27 mouse cellular contexts compared by ENCODE assay signal in the genomic region with DNA sequence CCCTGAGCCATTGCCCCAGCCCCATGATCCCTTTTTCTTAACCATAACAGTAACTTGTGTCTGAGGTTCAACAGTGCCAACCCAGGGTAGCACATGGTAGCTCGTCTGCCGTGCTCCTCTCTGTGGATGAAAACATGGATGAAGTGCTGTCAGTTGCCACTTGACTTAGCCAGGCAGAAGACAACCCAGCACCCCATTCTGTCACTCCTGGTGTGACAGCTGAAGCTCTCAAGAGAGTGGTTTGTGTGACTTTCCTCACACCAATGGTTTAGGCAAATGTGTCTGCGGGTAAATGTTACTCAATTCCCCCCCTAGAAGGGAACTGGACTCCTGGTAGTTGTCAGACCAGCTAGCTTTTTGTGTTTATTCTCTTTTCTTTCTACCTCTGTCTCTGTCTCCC. TPM values are rescaled to one million over a fixed set of nuclear protein-coding genes. Genes with fewer than 3 reads are reported as not detected.
DNase-seq lines count a peak whose midpoint lies in the region; ATAC-seq and TF ChIP-seq lines count a peak whose summit lies in the region.
"Had no signal": no experiment of that assay in that cellular context is flagged by ENCODE, and none has a peak within 500 bp of the region (broad histone marks: within the 10 kb centered on the region; RNA-seq: fewer than 3 reads in every experiment).

No protein-coding gene starts in this region.

- intact Hi-C loops in heart, postnatal 10 days (cut with DNase I) = no loop called here

- ATAC-seq in liver, embryonic 11.5 days (replicated peaks; ENCODE audit: low FRiP score) = no peak
- no peak for ATAC-seq in liver, embryonic 16.5 days (ENCODE audit: low read depth)
- ATAC-seq: forebrain, embryonic 13.5 days; hindbrain, postnatal 0 days; intestine, postnatal 0 days had no signal

- TF ChIP-seq POLR2A in MEL (IDR thresholded peaks at IDR 0.05; ENCODE audit: control insufficient read depth in 1 of 2, insufficient read depth in 1 of 2, low read depth in 1 of 2, low read length in 2 of 2, poor library complexity in 1 of 2) = no peak

- H3K79me2 ChIP-seq in MEL (ENCODE audit: control insufficient read depth, insufficient read depth, low read length, poor library complexity) = no peaks in the 10 kb centered on the region

- no peaks in the 10 kb centered on the region for H3K27me3 ChIP-seq in liver, embryonic 11.5 days (replicated peaks; ENCODE audit: control insufficient read depth, insufficient read depth, low read length)
- no peaks in the 10 kb centered on the region for H3K27me3 ChIP-seq in MEL (ENCODE audit: control insufficient read depth in 1 of 2, insufficient read depth in 2 of 2, low read length in 2 of 2)
- no peaks in the 10 kb centered on the region for H3K27me3 ChIP-seq in liver, embryonic 16.5 days (ENCODE audit: control insufficient read depth, insufficient read depth, low read depth, low read length)
- H3K27me3 ChIP-seq: embryonic facial prominence, embryonic 12.5 days; kidney, embryonic 15.5 days; lung, embryonic 15.5 days had no signal

- no peak for TF ChIP-seq RAD21 in MEL (IDR thresholded peaks at IDR 0.05; ENCODE audit: low read depth, low read length)

- TF ChIP-seq CTCF in MEL (IDR thresholded peaks at IDR 0.05 in 2 of 3, conservative IDR thresholded peaks at IDR 0.05 in 1 of 3; ENCODE audit: control insufficient read depth in 1 of 3, insufficient read depth in 1 of 3, low read depth in 2 of 3, low read length in 3 of 3, poor library complexity in 1 of 3, severe bottlenecking in 1 of 3) = no peak

- H3K4me1 ChIP-seq in liver, embryonic 11.5 days (replicated peaks; ENCODE audit: control insufficient read depth, insufficient read depth, low read length) = peaks cover 19% of the 10 kb centered on the region
- H3K4me1 ChIP-seq in MEL (ENCODE audit: control insufficient read depth in 1 of 2, insufficient read depth in 2 of 2, low read length in 2 of 2) = peaks cover 25 to 49% of the 10 kb centered on the region in 2 experiments
- H3K4me1 ChIP-seq in liver, embryonic 16.5 days (ENCODE audit: control insufficient read depth, low read depth, low read length) = peaks cover 57% of the 10 kb centered on the region
- H3K4me1 ChIP-seq: embryonic facial prominence, embryonic 12.5 days had no signal

- 0 out of 2 replicates have a peak overlapping the region, but pooled peaks have one; percentile 28 for H3K27ac ChIP-seq in liver, embryonic 11.5 days (ENCODE audit: low read depth, low read length)
- peak overlapping the region; percentile 41 for H3K27ac ChIP-seq in MEL (ENCODE audit: control insufficient read depth, low read depth, low read length)
- peak overlapping the region; percentile 69 for H3K27ac ChIP-seq in liver, embryonic 16.5 days (ENCODE audit: low read length)
- H3K27ac ChIP-seq: embryonic facial prominence, embryonic 12.5 days; forebrain, embryonic 13.5 days; heart, adult 2 months; hindbrain, postnatal 0 days; kidney, embryonic 15.5 days; limb, embryonic 12.5 days; lung, embryonic 15.5 days had no signal

- DNase-seq in liver, embryonic 11.5 days (ENCODE audit: low spot score) = no peak
- no peak for DNase-seq in liver
- DNase-seq in MEL (ENCODE audit: low read depth, low spot score) = no peak
- peak; percentile 83 to 85 for DNase-seq in spleen, postnatal 36 days (ENCODE audit: low spot score in 2 of 2)
- no peak for DNase-seq in right cerebral cortex, adult 2 months (ENCODE audit: low spot score in 2 of 2)
- no peak for DNase-seq in heart, postnatal 10 days
- no peak for DNase-seq in left cerebral cortex, adult 18-20 months (ENCODE audit: low spot score in 2 of 2)
- DNase-seq: adrenal gland, adult 2 months; cerebellum, adult 9-11 months; gastrocnemius, postnatal 10 days; kidney, postnatal 4 days; midbrain, embryonic 14.5 days; right cerebral cortex, postnatal 4 days; thymus, postnatal 14 days had no signal

- no peaks in the 10 kb centered on the region for H3K9me3 ChIP-seq in liver, embryonic 11.5 days (ENCODE audit: control insufficient read depth, low read length)
- H3K9me3 ChIP-seq in MEL (replicated peaks; ENCODE audit: insufficient read depth, low read length) = no peaks in the 10 kb centered on the region
- no peaks in the 10 kb centered on the region for H3K9me3 ChIP-seq in liver, embryonic 16.5 days (replicated peaks; ENCODE audit: control insufficient read depth, low read length)
- H3K9me3 ChIP-seq: embryonic facial prominence, embryonic 12.5 days; forebrain, embryonic 13.5 days; kidney, embryonic 15.5 days; lung, embryonic 15.5 days had no signal

- WGBS in liver, embryonic 11.5 days = 74% methylated on average over 3 of the region's 3 CpGs
- 64% methylated on average over 3 of the region's 3 CpGs for WGBS in liver, embryonic 16.5 days (ENCODE audit: insufficient replicate concordance)

- no peak for TF ChIP-seq EP300 in MEL (IDR thresholded peaks at IDR 0.05; ENCODE audit: low read depth in 1 of 2, low read length in 2 of 2)

- H3K4me2 ChIP-seq in liver, embryonic 11.5 days = no peak overlapping the region
- H3K4me2 ChIP-seq in liver, embryonic 16.5 days (ENCODE audit: low read depth, low read length) = peak overlapping the region; percentile 25; the same call in 1 of the 2 replicates
- H3K4me2 ChIP-seq: embryonic facial prominence, embryonic 12.5 days; forebrain, embryonic 13.5 days; kidney, embryonic 15.5 days; limb, embryonic 12.5 days; lung, embryonic 15.5 days had no signal

- H3K36me3 ChIP-seq in liver, embryonic 11.5 days (ENCODE audit: control insufficient read depth, insufficient read depth, low read length) = no peaks in the 10 kb centered on the region; the same call in 1 of the 2 replicates
- peaks cover 0 to 29% of the 10 kb centered on the region in 2 experiments; a peak in 2 of 4 replicates for H3K36me3 ChIP-seq in MEL (ENCODE audit: control insufficient read depth in 1 of 2, insufficient read depth in 2 of 2, low read length in 2 of 2)
- H3K36me3 ChIP-seq in liver, embryonic 16.5 days (ENCODE audit: control insufficient read depth, insufficient read depth) = peaks cover 16% of the 10 kb centered on the region
- H3K36me3 ChIP-seq: embryonic facial prominence, embryonic 12.5 days; kidney, embryonic 15.5 days; limb, embryonic 12.5 days; lung, embryonic 15.5 days had no signal

- no peak overlapping the region for H3K4me3 ChIP-seq in liver, embryonic 11.5 days (ENCODE audit: low read depth, low read length)
- no peak overlapping the region for H3K4me3 ChIP-seq in MEL (ENCODE audit: control insufficient read depth in 1 of 2, insufficient read depth in 1 of 2, low read depth in 2 of 2, low read length in 2 of 2)
- no peak overlapping the region for H3K4me3 ChIP-seq in liver, embryonic 16.5 days (ENCODE audit: low read depth, low read length)
- H3K4me3 ChIP-seq: embryonic facial prominence, embryonic 12.5 days; erythroblast, embryonic 14.5 days; forebrain, embryonic 13.5 days; heart, adult 2 months; kidney, embryonic 15.5 days; limb, embryonic 12.5 days; lung, embryonic 15.5 days; megakaryocyte, embryonic 14.5 days; myocyte had no signal

- no peak overlapping the region for H3K9ac ChIP-seq in liver, embryonic 11.5 days (ENCODE audit: low read depth, low read length)
- no peak overlapping the region for H3K9ac ChIP-seq in MEL (ENCODE audit: control insufficient read depth, low read depth, low read length, poor library complexity, severe bottlenecking)
- peak overlapping the region; percentile 13; the same call in 1 of the 2 replicates for H3K9ac ChIP-seq in liver, embryonic 16.5 days (ENCODE audit: low read depth, low read length)
- H3K9ac ChIP-seq: embryonic facial prominence, embryonic 12.5 days; forebrain, embryonic 13.5 days; kidney, embryonic 15.5 days; limb, embryonic 12.5 days; lung, embryonic 15.5 days had no signal

RNA-seq across cellular contexts. Expression of gene Elof1, which starts 5.0 kb away (rescaled TPM):
- polyA plus RNA-seq in liver, embryonic 11.5 days (2014; fragmentation: Nextera tagmentation; extraction: Ambion mirVana) = 159 and 169 TPM in 2 replicates
- 390 and 421 TPM in 2 replicates for total RNA-seq in MEL (2012; rRNA removed)
- 100 to 1,000 TPM in 1 of 2 experiments, not detected in 1; 505 TPM for polyA plus RNA-seq in MEL (2012; ENCODE audit: insufficient read depth in 1 of 2, insufficient read length in 2 of 2, low read depth in 1 of 2, low replicate concordance in 2 of 2, missing spikeins in 1 of 2)
- 77.8 and 78.7 TPM in 2 replicates for polyA plus RNA-seq in liver, embryonic 16.5 days (2015; fragmentation: Nextera tagmentation; extraction: Ambion mirVana)
- total RNA-seq in heart, postnatal 10 days (2021) = 10 to 100 TPM; 43.5 to 44.0 TPM
- total RNA-seq in left cerebral cortex, adult 18-20 months (2021) = 10 to 100 TPM; 64.7 to 65.0 TPM

RNA-seq across cellular contexts. Expression of gene Acp5, which starts 13.5 kb away (rescaled TPM):
- 156 and 162 TPM in 2 replicates for polyA plus RNA-seq in liver, embryonic 11.5 days (2014; fragmentation: Nextera tagmentation; extraction: Ambion mirVana)
- total RNA-seq in MEL (2012; rRNA removed) = 5.8 and 15.6 TPM in 2 replicates
- 10 to 100 TPM in 1 of 2 experiments, not detected in 1; 17.4 TPM for polyA plus RNA-seq in MEL (2012; ENCODE audit: insufficient read depth in 1 of 2, insufficient read length in 2 of 2, low read depth in 1 of 2, low replicate concordance in 2 of 2, missing spikeins in 1 of 2)
- polyA plus RNA-seq in liver, embryonic 16.5 days (2015; fragmentation: Nextera tagmentation; extraction: Ambion mirVana) = 228 and 240 TPM in 2 replicates
- total RNA-seq in heart, postnatal 10 days (2021) = 1 to 10 TPM; 1.8 to 2.8 TPM
- total RNA-seq in left cerebral cortex, adult 18-20 months (2021) = under 1 TPM; 0.59 to 0.63 TPM

RNA-seq across cellular contexts. Expression of gene Cnn1, which starts 23.0 kb away (rescaled TPM):
- 3.6 and 6.2 TPM in 2 replicates for polyA plus RNA-seq in liver, embryonic 11.5 days (2014; fragmentation: Nextera tagmentation; extraction: Ambion mirVana)
- total RNA-seq in MEL (2012; rRNA removed) = 0.10 and 0.19 TPM in 2 replicates
- under 1 TPM in 1 of 2 experiments, not detected in 1; 0.06 TPM for polyA plus RNA-seq in MEL (2012; ENCODE audit: insufficient read depth in 1 of 2, insufficient read length in 2 of 2, low read depth in 1 of 2, low replicate concordance in 2 of 2, missing spikeins in 1 of 2)
- 0.22 and 1.8 TPM in 2 replicates for polyA plus RNA-seq in liver, embryonic 16.5 days (2015; fragmentation: Nextera tagmentation; extraction: Ambion mirVana)
- total RNA-seq in heart, postnatal 10 days (2021) = 1 to 10 TPM; 8.2 to 9.7 TPM
- under 1 TPM; 0.56 to 0.87 TPM for total RNA-seq in left cerebral cortex, adult 18-20 months (2021)
- total RNA-seq: hematopoietic stem cell, adult 5-6 weeks had no signal
- polyA plus RNA-seq: erythroblast, embryonic 14.5 days had no signal

RNA-seq across cellular contexts. Expression of gene Pigyl, which starts 34.6 kb away (rescaled TPM):
- 66.6 and 67.9 TPM in 2 replicates for polyA plus RNA-seq in liver, embryonic 11.5 days (2014; fragmentation: Nextera tagmentation; extraction: Ambion mirVana)
- total RNA-seq in MEL (2012; rRNA removed) = 80.2 and 103 TPM in 2 replicates
- 100 to 1,000 TPM in 1 of 2 experiments, not detected in 1; 146 TPM for polyA plus RNA-seq in MEL (2012; ENCODE audit: insufficient read depth in 1 of 2, insufficient read length in 2 of 2, low read depth in 1 of 2, low replicate concordance in 2 of 2, missing spikeins in 1 of 2)
- polyA plus RNA-seq in liver, embryonic 16.5 days (2015; fragmentation: Nextera tagmentation; extraction: Ambion mirVana) = 28.9 and 34.6 TPM in 2 replicates
- 10 to 100 TPM; 35.3 to 35.6 TPM for total RNA-seq in heart, postnatal 10 days (2021)
- 10 to 100 TPM; 39.8 to 40.6 TPM for total RNA-seq in left cerebral cortex, adult 18-20 months (2021)

RNA-seq across cellular contexts. Expression of gene Ecsit, which starts 36.8 kb away (rescaled TPM):
- polyA plus RNA-seq in liver, embryonic 11.5 days (2014; fragmentation: Nextera tagmentation; extraction: Ambion mirVana) = 55.1 and 59.2 TPM in 2 replicates
- total RNA-seq in MEL (2012; rRNA removed) = 167 and 183 TPM in 2 replicates
- 100 to 1,000 TPM in 1 of 2 experiments, 10 to 100 TPM in 1; 87.6 to 211 TPM for polyA plus RNA-seq in MEL (2012; ENCODE audit: insufficient read depth in 1 of 2, insufficient read length in 2 of 2, low read depth in 1 of 2, low replicate concordance in 2 of 2, missing spikeins in 1 of 2)
- polyA plus RNA-seq in liver, embryonic 16.5 days (2015; fragmentation: Nextera tagmentation; extraction: Ambion mirVana) = 21.1 and 22.2 TPM in 2 replicates
- total RNA-seq in heart, postnatal 10 days (2021) = 10 to 100 TPM; 79.0 to 82.6 TPM
- 10 to 100 TPM; 43.0 to 49.9 TPM for total RNA-seq in left cerebral cortex, adult 18-20 months (2021)

Comparison
In these comparisons a context has a peak if more than half of its experiments do, and no peak if none do; other contexts are left out.
1. DNase-seq: peak in spleen, postnatal 36 days (2 of 2); none in liver, embryonic 11.5 days (single experiment), liver (single experiment), MEL (single experiment), right cerebral cortex, adult 2 months (0 of 2), heart, postnatal 10 days (0 of 2) and left cerebral cortex, adult 18-20 months (0 of 2).
2. Peak in every context shown above with its lines, with median percentiles within 50 percentile points of each other: H3K27ac ChIP-seq.